Mouse (Mus musculus) midbrain, embryonic 13.5 days (tissue): ENCODE results near the gene BC055324. TPM values are rescaled to one million over a fixed set of nuclear protein-coding genes. Genes with fewer than 3 reads are reported as not detected.

ENCODE experiments used
- ATAC-seq: fragments of 200-750 bp; cut with Nextera tagmentation; 2 replicates; pipeline ENCODE4 v1.8.0; 2017; ENCODE audit warnings: mild to moderate bottlenecking, moderate TSS enrichment, moderate library complexity
- H3K27ac ChIP-seq: fragments of 300-500 bp; sonication (generic); 2 replicates; pipeline ENCODE4 v1.5.1; 2015; ENCODE audit warnings: inconsistent platforms, mild to moderate bottlenecking, moderate library complexity
- H3K27me3 ChIP-seq: fragments of 300-500 bp; sonication (generic); 2 replicates; pipeline ENCODE4 v1.6.1; 2015; ENCODE audit warnings: mild to moderate bottlenecking, inconsistent platforms
- H3K36me3 ChIP-seq: fragments of 300-500 bp; sonication (generic); 2 replicates; pipeline ENCODE4 v1.6.1; 2015; ENCODE audit warnings: mild to moderate bottlenecking, inconsistent platforms
- H3K4me1 ChIP-seq: fragments of 300-500 bp; sonication (generic); replicated peaks from 2 replicates; pipeline ENCODE4 v1.6.1; 2015; ENCODE audit warnings: inconsistent platforms
- H3K4me2 ChIP-seq: fragments of 300-500 bp; sonication (generic); replicated peaks from 2 replicates; pipeline ENCODE4 v1.6.1; 2015; ENCODE audit warnings: moderate library complexity, mild to moderate bottlenecking, inconsistent platforms
- H3K4me3 ChIP-seq: fragments of 300-500 bp; sonication (generic); replicated peaks from 2 replicates; pipeline ENCODE4 v1.5.1; 2015; ENCODE audit warnings: mild to moderate bottlenecking, inconsistent platforms
- H3K9ac ChIP-seq: fragments of 300-500 bp; sonication (generic); replicated peaks from 2 replicates; pipeline ENCODE4 v1.6.1; 2015; ENCODE audit warnings: mild to moderate bottlenecking, inconsistent platforms
- H3K9me3 ChIP-seq: fragments of 300-500 bp; sonication (generic); 2 replicates; pipeline ENCODE4 v1.6.1; 2016; ENCODE audit warnings: mild to moderate bottlenecking, inconsistent platforms
- WGBS: fragments of 180-500 bp; shearing (Covaris S2); methylation state at CpG from one replicate; pipeline ENCODE4 v1.1.7; 2015; 5-methylcytosine and 5-hydroxymethylcytosine counted together
- polyA plus RNA-seq: library from polyadenylated mRNA; unstranded; fragments of >200 nt; fragmentation: Nextera tagmentation; extraction: Ambion mirVana; gene quantifications from 2 replicates; pipeline ENCODE4 v1.2.1, GENCODE M21; 2015

The BC055324 gene
- polyA plus RNA-seq, 1 experiment from 2014 or later, result 11.2 TPM

GRCm38 (mm10) chr1:163903411-163903810, 91.2 kb downstream of the BC055324 start:
- Histone ChIP-seq H3K4me3 (no peak overlapping the region), H3K27me3 (no peaks in the 10 kb centered on the region), H3K36me3 (peaks cover 14% of the 10 kb centered on the region), H3K4me2 (no peak overlapping the region), H3K27ac (no peak overlapping the region), H3K4me1 (peaks cover 2% of the 10 kb centered on the region; the same call in 1 of the 2 replicates), H3K9ac (no peak overlapping the region), H3K9me3 (no peaks in the 10 kb centered on the region)
- no peak for ATAC-seq
- 88% methylated on average over 3 of the region's 3 CpGs for WGBS

DNA sequence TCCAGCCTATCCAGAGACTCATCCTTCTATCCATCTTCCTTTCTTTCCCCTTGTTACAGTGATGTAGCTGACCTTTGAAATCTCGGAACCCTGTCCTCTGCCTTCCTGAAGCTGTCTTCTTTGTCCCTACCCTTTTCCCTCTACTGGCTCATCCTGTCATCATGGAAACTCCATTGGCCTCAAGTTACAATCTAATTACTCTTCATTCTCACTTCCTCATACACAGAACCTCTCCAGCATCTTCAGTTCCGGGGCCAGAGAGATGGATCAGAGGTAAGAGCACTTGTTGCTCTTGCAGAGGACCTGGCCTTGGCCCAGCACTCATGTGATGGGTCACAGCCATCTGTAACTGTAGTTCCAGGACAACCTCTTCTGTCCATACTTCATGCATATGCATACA, 94.4 kb downstream of the BC055324 start:
- 87% methylated on average over 2 of the region's 2 CpGs for WGBS
- no peaks in the 10 kb centered on the region for H3K27me3 ChIP-seq
- H3K36me3 ChIP-seq, result peaks cover 7% of the 10 kb centered on the region; the same call in 1 of the 2 replicates

DNA sequence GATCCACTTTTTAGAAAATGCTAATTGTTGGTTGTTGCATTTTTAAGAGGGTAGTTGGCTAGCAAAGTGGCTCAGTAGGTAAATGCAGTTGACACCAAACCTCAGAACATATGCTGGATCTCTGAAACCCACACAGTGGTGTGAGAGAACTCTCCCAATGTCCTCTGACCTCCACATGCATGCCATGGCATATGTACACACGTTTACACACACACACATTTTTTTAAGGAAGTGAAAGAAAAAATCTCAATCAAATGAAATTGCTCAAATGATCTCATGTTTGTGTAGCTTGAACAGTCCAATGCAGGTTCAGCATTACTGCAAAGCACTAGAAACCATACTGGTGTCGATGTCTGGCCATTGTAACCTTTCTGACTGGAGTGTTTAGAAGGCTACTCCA, 95.0 kb downstream of the BC055324 start:
- Histone ChIP-seq H3K4me1 (no peaks in the 10 kb centered on the region), H3K27ac (no peak overlapping the region), H3K9me3 (no peaks in the 10 kb centered on the region), H3K4me3 (no peak overlapping the region), H3K27me3 (no peaks in the 10 kb centered on the region), H3K4me2 (no peak overlapping the region), H3K36me3 (peaks cover 7% of the 10 kb centered on the region; the same call in 1 of the 2 replicates), H3K9ac (no peak overlapping the region)
- WGBS, result 95% methylated on average over 2 of the region's 2 CpGs
- no peak for ATAC-seq

More for the DNA sequence above, 94.4 kb downstream of the BC055324 start:
- Histone ChIP-seq H3K9me3 (no peaks in the 10 kb centered on the region), H3K4me1 (no peaks in the 10 kb centered on the region), H3K4me3 (no peak overlapping the region), H3K4me2 (no peak overlapping the region), H3K27ac (no peak overlapping the region), H3K9ac (no peak overlapping the region)
- ATAC-seq, result no peak

DNA sequence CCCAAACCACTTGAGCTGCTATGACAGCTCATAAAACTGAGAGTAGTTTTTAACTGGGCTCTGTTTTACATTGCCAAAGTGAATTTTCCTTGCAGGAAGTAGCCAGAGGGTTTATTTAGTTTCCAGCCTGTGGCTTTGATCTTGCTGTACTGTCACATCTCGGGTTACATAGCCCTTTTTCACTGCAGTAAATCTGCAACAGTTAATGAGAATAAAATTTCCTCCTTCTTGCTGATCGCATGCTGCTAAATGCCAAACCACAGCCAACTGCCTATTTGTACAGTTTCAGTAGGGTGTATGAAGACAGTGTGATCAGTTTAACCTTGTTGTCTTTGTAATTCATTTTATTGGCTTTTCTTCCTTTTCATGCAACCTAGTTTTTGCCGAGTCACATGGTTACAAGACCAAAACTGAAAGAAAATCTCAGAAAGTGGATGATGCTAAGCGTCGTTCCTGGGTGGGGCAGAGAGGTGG, 96.3 kb downstream of the BC055324 start:
- peaks cover 7% of the 10 kb centered on the region; the same call in 1 of the 2 replicates for H3K36me3 ChIP-seq
- no peak overlapping the region for H3K27ac ChIP-seq
- H3K9me3 ChIP-seq, result no peaks in the 10 kb centered on the region
- 75% methylated on average over 5 of the region's 5 CpGs for WGBS
- ATAC-seq, result no peak
- H3K4me1 ChIP-seq, result no peaks in the 10 kb centered on the region
- no peaks in the 10 kb centered on the region for H3K27me3 ChIP-seq
- no peak overlapping the region for H3K4me3 ChIP-seq
- H3K9ac ChIP-seq, result no peak overlapping the region
- H3K4me2 ChIP-seq, result no peak overlapping the region

Other genes with a start within 250 kb of the BC055324 start
- gene Kifap3, start 215.2 kb downstream of the BC055324 start, polyA plus RNA-seq, result 89.8 and 98.8 TPM in 2 replicates
- gene Scyl3, start 65.7 kb downstream of the BC055324 start, polyA plus RNA-seq, result 16.1 and 20.7 TPM in 2 replicates
- 8.0 and 10.5 TPM in 2 replicates for gene Mettl18, start 93 bp upstream of the BC055324 start, polyA plus RNA-seq
- gene Sele, start 53.4 kb upstream of the BC055324 start, polyA plus RNA-seq, result not detected in 2 replicates
- gene Sell, start 67.2 kb upstream of the BC055324 start, polyA plus RNA-seq, result not detected in 2 replicates
- 0.04 TPM in 1 of 2 replicates, not detected in the other for gene Selp, start 120.5 kb upstream of the BC055324 start, polyA plus RNA-seq
- 0.07 and 0.08 TPM in 2 replicates for gene F5, start 157.0 kb upstream of the BC055324 start, polyA plus RNA-seq